Mouse (Mus musculus): ENCODE data around the gene Aif1l.

DNA sequence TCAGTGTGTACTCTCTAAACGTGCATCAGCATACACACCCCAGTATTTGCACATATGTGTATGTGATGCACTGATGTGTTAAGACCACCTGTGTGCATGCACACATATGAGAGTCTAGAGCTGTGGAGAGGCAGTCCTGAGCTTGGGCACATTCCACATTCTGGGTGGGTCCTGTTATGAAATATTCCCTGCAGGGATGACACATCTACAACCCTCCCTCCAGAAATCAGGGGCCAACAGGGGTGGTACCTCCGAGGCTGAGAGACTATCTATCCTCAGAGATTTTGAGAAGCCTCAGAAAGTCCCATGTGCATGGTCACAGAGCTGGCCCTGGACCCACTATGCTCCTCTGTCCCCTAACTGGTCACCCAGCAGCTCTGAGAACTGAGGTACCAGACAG, 4.4 kb upstream of the Aif1l start:
- TF ChIP-seq GATA1 (IDR thresholded peaks at IDR 0.05; ENCODE audit: low read length) (no peak), TAL1 (IDR thresholded peaks at IDR 0.05; ENCODE audit: low read length) (no peak)
